Mouse (Mus musculus) erythroblast, embryonic 14.5 days (primary cell): ENCODE results near the gene Arhgap22.

Experiments used
- GATA1 ChIP-seq: IDR thresholded peaks from 2 replicates; pipeline ENCODE4 v1.6.1; 2012; ENCODE audit warnings: low read length, inconsistent platforms, mixed read lengths
- TAL1 ChIP-seq: IDR thresholded peaks from 3 replicates; pipeline ENCODE4 v1.6.1; 2012; ENCODE audit warnings: low read length, inconsistent platforms, mixed read lengths

DNA sequence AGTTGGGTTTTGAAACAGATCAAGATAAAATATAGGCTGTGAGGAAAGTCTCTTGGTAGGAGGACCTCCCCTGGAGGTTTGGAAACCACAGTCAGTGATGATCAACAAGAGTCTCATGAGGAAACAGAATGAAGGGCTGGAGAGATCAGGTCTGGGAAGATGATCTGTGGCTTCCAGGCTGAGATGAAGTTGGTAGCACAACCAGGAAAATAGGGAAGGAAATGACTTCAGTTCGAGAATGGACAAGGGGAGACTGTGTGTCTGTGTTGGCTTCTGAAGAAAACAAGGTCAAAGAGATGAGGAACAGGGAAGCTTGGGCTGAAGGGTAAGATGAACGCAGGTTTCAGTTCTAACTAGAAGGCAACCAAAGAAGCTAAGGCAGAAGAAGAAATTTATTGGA, 26.6 kb downstream of the Arhgap22 start:
- TF ChIP-seq GATA1 (no peak), TAL1 (no peak)
